Mouse (Mus musculus): ENCODE data around the gene Grb10.

Gene Grb10

DNA sequence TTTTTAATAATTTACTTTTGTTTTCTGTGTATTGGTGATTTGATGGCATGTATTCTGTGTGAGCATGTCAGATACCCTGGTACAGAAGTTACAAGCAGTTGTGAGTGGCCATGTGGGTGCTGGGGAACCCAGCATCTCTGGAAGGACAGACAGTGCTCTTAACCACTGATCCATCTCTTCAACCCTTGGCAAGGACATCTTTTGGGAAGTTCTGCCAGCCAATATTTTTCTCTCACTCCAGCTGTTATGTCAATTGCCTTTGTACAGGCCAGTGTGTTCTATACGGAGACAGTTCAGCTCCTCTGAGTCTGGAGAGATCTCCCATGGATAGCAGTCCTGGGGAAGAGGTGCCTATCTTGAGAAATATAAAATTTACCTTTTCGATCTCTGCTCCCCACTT lies 116.4 kb downstream of the Grb10 start:
- DNase-seq (ENCODE audit: inconsistent age in 2 of 2, low spot score in 1 of 2) = no peak

DNA sequence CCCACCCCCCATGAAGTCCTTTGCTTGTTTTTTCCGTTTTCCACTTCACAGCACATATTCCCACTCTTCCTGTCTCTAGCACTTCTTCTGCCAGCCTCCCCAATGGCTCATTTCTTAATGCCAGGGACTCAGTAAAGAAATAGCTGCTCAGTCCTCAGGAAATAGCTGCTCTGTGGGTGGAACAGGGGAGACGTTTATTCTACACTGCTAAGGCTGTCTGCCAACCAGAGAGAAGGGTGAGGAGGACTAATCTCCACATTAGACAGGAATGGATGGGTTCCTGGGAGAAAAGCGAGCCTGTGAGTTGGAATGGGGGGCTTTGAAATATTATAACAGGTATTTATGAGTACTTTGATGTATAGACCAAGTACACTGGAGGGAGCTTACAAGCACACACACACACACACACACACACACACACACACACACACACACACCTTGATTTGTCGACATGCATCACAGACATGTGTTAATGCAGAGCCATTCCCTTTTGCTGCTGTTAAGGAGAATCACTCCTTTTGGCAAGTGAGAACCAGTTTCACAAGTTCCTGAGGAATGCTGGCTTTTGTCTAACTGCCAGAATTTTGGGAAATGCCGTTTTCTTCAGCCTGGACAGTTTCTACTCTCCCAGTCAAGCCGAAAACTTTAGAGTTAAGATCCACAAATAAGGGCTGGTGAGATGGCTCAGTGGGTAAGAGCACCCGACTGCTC lies 130.6 kb downstream of the Grb10 start:
- DNase-seq (ENCODE audit: inconsistent age in 2 of 2, low spot score in 1 of 2) = no peak

DNA sequence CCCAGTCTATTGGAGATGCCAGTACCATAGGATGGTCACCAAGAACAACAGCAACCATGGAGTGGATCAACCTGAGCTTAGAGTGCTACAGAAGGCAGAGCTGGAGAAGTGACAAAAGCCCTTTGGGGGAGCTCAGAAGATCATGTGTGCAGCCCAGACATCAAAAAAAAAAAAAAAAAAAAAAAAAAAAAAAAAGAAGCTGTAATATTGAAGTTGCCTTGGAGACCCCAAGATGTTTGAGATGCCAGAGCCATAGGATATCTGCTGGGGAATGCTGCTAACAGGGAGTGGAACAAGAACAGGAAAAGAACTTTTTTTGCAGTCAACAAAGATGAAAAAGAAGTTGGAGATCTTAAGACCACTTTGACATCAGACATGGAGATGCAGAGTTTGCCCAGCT lies 133.0 kb downstream of the Grb10 start:
- no peak for DNase-seq (ENCODE audit: inconsistent age in 2 of 2, low spot score in 1 of 2)

DNA sequence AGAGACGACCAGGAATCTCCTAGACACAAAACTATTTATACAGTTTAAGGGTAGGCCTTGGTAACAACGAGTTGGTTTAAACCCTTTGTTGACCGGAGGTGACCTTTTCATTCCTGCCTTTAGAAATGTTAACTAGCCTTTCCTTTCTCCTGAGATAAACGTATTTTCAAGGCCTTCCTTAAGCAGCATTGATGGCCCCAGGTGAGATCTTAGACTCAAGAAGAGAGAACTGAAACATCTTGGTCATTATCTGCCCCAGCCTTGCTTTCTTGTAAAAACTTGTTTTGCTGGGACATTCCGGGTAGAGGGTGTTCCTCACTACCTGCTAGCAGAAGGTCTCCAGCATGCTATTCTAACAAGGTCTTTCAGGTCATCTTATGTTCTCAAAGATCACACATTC lies 133.5 kb downstream of the Grb10 start:
- no peak for DNase-seq (ENCODE audit: inconsistent age in 2 of 2, low spot score in 1 of 2)

DNA sequence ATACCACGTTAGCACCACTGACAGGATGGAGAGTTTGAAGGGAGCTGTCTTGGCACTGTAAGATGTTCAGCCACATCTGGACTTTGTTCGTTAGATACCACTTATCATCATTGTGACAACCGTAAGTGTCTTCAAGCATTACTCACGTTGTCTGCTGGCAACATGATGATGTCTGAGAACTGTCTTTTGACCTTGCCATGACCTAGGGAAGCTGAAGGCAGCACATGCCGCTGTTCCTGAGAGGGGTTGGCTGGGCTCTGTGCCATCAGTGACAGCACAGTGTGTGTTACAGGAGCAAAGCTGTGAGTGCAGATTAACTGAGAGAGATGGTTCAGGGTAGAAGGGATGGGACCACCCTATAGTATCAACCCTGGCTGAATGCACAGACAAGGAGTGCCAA lies 137.0 kb downstream of the Grb10 start:
- peak in 1 of 2 experiments; percentile 67 for DNase-seq (ENCODE audit: inconsistent age in 2 of 2, low spot score in 1 of 2)

DNA sequence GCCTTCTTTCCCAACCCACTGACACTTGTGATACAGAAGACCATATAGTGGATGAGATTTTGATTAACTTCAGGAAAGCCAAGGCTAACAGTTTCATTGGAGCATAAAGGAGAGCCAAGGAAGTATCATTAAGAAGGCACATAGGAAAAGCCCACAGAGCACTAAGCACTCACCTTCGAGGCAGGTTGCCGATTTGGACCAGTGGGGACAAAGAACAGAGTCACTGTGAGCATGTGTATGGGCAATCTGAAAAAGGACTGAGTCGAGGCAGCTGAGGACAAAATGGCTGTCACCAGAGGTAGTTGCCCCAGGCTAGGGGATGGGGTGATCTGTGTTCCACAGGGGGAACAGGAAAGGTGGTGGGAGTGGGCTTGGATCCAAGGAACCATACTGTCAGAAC lies 140.0 kb downstream of the Grb10 start:
- DNase-seq (ENCODE audit: inconsistent age in 2 of 2, low spot score in 1 of 2) = no peak

DNA sequence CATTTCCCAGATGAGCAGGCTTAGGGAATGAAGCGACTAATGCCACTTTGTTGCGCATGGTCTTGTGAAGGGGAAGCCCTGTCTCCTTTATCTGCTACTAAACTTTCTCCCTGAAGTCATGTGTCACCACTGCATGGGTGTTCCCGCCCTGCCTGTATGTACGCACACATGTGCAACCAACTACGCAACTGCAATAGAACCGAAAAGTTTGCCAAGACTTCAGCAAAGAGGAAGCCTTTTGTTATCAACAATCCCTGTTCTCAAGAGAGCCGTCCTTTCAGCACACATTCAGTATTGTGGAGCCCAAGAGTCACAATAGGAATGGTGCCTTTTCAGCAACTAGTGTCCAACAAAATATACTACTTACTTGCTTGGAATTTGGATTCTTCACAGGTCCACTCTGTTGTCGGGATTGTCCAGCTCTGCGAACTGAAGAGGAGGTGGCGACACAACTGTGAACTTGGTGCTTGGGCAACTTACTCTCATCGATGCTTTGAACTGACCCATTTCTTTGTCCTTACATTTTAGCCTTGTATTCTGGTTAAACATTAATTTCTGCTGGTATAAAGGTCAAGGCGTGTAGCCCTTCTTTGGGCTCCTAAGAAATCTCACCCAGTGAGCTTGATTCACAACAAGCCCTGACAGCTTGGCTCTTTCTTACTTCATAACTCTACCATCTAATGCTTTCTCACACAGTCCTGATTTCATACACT lies 140.7 kb downstream of the Grb10 start, which contains the start of gene Ddc:
Gene Ddc (minus strand): TSS at position 500 of the 713 bp plus-strand sequence.
- DNase-seq (ENCODE audit: inconsistent age in 2 of 2, low spot score in 1 of 2) = no peak

DNA sequence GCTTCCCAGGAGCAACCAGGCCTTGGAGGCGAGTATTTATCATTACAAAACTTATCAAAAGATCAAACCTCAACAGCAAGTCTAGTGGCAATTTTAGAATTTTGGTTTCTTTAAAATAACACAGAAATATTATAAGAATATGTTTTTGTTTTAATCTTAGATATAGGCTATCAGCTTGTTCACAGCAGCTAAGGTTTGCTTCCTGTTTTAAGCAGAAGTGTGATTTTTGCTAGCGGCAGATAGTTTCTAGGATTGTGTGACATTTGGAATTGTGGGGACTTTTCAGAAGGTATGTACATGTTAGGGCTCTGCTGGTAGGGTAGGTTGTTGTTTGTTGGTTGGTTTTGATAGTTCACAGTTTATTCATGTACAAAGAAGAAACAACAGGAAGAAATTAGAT lies 143.0 kb downstream of the Grb10 start:
- no peak for DNase-seq (ENCODE audit: inconsistent age in 2 of 2, low spot score in 1 of 2)

DNA sequence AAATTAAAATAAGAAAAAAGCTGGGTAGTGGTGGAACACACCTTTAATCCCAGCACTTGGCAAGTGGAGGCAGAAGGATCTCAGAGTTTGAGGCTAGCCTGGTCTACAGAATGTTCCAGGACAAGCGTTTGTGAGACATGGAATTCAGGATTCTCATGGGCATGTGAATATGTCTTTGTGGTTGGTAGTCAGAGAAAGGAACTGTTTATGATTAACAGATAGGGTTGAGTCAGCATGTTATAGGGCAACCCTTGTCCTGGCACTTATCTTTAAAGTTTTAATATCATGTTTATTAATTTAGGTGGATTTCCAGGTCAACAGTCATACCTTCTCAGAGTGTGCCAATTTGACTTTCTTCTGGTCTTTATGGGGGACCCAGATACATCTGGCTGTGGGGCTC lies 144.7 kb downstream of the Grb10 start:
- no peak for DNase-seq (ENCODE audit: inconsistent age in 2 of 2, low spot score in 1 of 2)

DNA sequence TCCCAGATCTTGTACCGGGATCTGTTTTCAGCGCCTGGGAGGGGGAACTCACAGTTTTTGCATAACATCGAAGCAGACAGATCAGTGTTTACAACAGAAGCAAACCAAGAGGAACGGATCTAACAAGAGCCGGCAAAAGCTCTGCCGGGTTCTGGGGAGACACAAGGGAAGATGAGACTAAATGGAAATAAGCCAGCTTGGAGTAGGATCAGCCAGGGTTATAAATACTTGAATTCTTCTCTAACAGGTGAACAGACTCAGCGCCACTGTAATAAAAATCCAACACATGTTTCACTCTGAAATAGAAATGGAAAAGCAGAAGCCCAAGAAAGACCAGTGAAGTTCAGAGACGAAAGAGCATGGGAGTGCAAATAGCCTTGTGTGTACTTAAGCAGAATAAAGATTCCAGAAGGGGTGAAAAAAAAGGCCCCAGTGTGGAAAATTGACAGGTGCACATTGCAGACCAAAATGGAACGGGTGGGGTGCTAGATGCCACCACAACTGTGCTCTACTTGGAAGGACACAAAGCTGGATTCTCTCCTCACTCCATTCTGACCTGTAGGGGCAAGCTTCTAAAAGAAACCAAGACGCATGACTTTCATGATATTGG lies 145.4 kb downstream of the Grb10 start:
- no peak for DNase-seq (ENCODE audit: inconsistent age in 2 of 2, low spot score in 1 of 2)

DNA sequence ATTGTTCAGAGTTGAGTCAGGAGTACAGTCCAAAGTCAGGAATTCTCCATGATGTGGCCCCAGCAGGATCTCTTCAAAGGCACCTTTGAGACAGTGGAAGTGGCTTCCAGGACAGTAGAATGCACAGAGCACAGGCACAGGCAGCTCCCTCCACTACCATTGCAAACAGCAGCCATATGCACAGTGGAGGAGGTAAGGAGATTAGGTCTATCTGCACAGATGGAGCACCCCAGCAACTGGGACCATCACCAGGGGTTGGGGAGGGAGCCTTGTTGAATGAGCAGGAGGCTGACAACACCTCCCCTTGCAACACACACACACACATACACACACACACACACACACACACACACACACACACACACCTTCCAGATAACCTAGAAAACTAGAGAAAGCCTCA lies 146.7 kb downstream of the Grb10 start:
- no peak for DNase-seq (ENCODE audit: inconsistent age in 2 of 2, low spot score in 1 of 2)

DNA sequence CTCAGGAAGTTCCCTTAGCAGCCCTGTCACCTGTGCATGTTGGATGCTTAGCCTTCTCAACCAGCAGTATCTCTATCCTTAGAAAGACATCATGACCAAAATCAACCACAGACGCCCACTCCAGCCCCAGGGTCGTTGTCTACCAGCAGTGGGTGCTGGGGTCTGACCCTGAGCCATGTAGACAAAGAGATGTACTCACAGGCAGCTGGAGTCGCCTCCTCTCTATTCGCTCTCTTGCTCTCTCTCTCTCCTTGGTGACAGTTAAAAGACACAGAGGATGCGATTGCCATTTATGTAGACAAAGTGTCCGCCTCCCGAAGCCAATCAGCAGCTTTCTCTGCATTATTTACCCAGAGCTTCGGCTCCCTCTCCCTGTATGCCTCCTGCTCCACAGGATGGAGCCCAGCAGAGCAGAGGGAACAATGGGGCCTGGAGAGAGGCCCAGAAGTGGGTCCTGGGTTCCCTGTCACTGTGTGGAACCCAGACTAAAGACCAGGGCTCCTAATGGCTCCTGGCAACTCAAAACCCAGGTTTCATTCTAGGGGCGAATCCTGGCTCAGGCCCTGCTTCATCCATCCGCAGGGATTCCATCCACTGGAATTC lies 148.2 kb downstream of the Grb10 start:
- peak in 1 of 2 experiments; percentile 43 for DNase-seq (ENCODE audit: inconsistent age in 2 of 2, low spot score in 1 of 2)

DNA sequence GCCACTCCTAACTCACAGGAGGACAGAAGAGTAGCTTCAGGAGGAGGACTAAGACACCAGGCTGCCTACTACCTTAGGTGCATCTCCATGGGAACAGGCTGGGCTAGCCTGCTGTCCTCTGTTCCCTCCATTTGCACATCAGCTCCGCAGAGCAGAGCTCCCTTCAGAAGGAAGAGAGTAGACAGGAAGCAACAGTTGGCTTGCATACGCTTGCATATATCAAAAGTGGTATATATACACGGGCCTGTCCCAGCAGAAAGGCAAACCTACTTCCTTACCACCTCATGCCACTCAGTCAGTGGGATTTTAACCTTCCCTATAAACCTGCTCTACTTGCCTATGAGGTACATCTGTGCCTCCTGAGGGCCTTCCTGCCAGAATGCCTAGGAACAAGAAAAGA lies 149.8 kb downstream of the Grb10 start:
- DNase-seq (ENCODE audit: inconsistent age in 2 of 2, low spot score in 1 of 2) = no peak

DNA sequence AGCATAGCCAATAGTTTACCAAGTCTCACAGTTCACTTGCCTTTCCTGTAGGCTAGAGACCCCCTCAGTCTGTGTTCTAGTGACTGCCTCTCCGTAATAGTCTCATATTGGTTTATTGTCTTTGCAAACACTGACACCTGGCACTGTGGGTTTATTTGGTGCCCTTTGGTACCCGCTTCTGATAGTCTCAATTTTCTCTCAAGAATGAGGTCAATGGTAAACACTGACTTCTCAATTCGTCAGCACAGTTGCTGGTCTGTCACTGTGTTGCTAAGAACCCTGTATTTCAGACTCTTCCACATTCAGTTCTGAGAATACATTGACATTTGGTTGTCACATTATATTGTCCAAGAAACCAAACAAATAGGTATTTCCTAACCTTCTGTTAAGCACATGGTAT lies 150.4 kb downstream of the Grb10 start:
- no peak for DNase-seq (ENCODE audit: inconsistent age in 2 of 2, low spot score in 1 of 2)

DNA sequence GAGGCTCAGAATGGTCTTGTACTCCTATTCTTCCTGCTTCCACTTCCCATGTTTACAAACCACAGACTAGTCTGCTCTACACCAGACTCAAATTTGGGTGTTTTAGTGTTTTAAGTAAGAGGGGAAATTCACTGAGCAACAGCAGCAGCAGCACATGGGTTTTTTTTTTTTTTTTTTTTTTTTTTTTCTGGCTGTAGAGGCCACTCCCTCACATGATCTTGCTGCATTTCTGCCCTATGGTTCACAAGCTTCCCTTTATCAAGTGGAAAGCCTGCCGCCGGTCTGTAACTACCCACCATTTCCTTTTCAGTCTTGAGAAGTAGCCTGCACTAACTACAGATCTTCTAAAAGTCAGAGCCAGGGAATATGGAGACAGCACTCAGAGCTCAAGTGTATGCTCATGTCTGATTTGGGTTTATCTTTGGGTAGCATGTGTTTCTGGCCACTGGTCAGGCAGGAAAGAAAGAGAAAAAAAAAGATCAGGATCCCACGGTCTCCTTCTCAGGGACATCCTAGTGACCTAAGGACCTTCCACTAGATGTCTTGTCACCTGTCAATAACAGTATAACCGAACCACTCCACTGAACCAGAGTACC lies 152.0 kb downstream of the Grb10 start:
- DNase-seq (ENCODE audit: inconsistent age in 2 of 2, low spot score in 1 of 2) = no peak

DNA sequence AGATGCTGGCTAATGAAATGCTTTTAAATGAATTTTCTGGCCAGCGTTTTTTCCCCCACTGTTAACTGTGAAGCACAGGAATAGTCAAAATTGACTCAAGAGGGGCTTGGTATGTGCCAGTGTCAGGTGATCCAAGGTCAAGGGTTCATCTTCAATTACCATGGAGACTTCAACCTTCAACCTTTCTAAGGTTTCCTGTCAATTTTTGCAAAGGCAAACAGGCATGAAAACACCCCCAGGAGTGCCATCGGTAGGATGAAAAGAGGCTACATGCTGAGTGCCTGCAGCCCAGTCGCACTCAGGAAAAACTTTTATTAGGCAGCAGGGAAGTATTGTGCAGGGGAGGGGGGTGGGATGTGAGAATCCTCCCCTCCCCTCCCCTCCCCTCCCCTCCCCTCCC lies 152.6 kb downstream of the Grb10 start:
- DNase-seq (ENCODE audit: inconsistent age in 2 of 2, low spot score in 1 of 2) = no peak

DNA sequence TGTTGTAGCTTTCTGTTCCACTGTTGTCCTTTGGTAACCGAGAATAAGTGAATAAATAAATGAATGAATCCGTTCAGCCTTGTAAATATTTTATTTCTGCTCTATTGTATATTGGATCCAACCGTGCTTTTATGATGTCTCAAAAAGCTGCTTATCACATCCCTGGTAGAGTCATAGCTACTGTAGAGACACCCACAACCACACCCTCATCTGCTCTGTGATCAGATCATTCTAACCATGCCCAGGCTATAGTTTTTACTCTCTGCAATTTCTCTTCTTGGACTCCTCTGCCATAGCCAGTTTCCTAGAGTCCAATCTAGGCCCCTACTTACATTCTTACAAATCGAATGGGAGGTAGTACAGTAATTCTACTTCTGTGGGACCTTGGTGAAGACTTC lies 153.2 kb downstream of the Grb10 start:
- no peak for DNase-seq (ENCODE audit: inconsistent age in 2 of 2, low spot score in 1 of 2)

DNA sequence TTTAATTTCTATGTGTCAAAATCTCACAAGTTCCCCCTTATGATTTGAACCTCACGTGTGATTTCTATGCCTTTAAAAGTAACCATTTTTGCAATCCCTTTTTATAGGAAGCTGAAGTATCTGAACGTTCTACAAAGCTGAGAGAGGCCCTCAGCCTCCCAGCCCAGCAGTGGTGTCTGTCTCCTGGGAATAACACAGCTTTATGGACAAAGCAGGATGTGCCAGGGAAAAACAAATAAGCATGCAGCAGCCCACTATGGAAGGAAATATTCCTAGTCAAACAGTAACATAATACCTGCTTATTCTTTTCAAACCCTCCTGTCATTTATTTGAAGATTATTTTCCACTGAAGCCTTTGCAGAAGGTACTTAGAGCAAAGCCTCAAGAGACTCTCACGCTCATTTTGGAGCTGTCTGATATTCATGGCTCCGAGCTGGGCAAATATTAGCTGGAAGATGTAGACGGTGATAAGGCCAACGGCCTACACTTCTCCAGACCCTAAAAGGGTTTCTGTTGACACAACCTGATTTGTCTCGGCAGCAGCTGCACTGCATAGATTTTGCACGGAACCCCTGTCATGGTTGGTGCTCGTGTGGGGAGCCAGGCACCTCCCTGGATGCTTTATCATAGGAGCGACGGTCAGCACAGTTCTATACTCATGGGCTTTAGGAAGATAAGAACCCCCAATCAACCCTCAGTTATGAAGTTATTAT lies 153.8 kb downstream of the Grb10 start:
- no peak for DNase-seq (ENCODE audit: inconsistent age in 2 of 2, low spot score in 1 of 2)

DNA sequence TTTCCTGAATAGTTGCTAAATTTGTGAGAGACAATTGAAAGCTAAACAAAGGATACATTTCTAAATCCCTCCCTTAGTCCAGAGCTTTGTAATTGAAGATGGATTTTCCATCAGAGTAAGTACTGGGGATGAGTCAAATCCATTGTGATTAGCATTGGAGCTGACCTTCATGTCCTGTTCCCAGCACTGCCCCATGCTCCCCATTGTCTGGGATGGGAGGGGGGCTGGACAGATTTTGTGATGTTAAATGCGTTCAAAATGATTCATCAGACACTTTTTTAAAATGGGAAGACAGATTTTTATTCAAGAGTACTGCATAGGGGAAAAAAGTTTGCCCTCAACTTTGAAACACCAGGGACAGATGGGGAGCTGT lies 156.7 kb downstream of the Grb10 start:
- peak in 1 of 2 experiments; percentile 59 for DNase-seq (ENCODE audit: inconsistent age in 2 of 2, low spot score in 1 of 2)

DNA sequence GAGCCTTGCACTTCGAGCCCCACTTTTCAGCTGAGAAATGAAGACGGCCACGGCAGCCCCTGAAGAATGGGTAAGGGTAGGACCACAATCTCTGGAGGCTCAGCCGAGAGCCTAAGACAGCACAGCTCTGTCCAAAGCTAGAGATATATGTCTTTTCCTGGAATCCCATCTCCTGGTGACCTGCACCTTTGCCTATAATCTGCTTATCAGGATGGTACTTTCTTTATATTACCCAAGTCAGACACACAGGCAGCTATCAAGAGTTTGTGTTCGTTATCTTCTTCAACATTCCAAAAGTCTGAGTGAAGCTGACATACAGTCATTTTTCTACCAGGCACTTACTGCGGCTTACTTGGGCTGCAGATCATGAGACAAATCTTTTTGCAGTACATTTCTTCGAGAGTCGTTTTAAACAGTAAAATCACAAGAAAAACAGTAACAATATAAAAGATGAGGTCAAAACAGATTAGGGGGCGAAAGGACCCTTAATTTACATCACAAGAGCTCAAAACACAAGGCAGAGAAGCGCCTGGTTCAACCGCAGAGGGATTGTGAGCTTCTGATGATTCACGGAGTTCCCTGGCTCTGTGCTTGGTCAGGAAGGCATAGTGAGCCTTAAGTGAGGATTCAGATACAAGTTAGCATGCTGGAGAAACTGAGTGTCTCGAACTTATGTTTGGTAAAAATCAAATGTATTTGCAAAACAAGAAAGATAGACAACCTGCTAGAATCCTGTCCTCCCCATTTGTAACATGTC lies 157.3 kb downstream of the Grb10 start:
- DNase-seq (ENCODE audit: inconsistent age in 2 of 2, low spot score in 1 of 2) = no peak

Data from adrenal gland, adult (tissue).